Mouse (Mus musculus) heart, adult 9 months (tissue): ENCODE results near the gene Gm42517.
A peak's percentile ranks its signal among the peaks of the same experiment; 100 is the strongest.

Experiments
- DNase-seq, 2 experiments: peaks; one replicate each; pipeline ENCODE4 v3.0.0; 2022; ENCODE audit warnings: low spot score in 2 of 2

The Gm42517 gene

DNA sequence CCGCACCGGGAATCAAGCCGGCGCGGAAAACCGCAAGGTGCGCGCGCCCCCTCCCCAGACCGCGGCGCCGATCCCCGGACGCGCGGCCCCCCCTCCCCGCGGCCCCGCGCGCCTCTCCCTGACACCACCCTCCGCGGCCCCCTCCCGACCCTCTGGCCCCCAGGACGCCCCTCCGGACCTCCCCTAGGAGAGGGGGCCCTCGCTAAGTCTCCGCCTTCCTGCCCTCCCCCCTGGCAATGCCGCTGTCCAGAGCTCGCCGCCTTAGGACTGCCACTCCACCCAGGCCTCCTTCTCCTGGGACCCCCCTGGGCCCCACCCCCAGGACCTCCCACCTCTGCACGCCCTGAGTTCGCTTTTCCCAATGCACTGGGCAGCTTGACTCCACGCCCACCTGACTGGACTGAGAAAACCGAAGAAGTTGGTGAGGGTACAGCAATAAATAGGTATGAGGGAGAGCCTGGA lies at the start of gene Gm42517:
TSS of gene Gm42517 (minus strand) at position 52 of the 462 bp plus-strand sequence.
- DNase-seq = peak in 1 of 2 experiments; percentile 7

DNA sequence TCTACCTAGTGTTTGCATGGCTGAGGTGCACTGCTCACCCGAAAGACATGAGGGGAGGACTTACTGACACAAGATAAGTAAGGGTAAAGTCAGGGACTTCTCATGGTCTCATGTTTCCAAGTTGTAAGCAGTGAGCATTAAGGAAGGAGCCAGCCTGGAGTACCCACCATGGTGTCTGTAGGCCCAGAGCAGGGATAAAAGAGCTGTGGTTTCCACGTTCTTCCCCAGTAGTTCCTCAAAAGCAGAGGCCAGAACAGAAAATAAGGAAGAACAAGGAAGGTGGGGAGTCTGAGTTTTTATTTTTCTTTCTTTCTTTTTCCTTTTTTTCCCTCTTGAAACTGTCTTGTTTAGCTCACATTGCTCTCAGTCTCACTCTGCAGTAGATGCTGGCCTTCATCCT lies 47.0 kb upstream of the Gm42517 start:
- no peak for DNase-seq

DNA sequence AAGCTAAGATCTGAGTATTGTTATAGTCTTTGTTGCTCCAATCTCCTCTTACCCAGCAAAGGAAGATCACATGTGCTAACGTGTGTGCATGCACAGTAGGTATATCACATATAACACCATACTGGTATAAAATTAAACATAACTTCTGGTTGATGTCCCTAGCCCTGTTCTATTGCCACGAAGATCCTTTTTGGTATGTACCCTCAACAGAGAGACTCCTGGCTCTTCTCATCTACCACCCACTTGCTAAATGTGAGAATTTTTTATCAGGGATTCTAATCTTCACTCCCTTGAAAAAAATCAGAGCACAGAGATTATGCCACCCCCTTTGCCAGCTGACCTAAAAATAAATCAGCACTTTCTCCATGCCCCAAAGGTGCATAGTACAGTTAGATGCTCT lies 39.3 kb upstream of the Gm42517 start:
- no peak for DNase-seq

DNA sequence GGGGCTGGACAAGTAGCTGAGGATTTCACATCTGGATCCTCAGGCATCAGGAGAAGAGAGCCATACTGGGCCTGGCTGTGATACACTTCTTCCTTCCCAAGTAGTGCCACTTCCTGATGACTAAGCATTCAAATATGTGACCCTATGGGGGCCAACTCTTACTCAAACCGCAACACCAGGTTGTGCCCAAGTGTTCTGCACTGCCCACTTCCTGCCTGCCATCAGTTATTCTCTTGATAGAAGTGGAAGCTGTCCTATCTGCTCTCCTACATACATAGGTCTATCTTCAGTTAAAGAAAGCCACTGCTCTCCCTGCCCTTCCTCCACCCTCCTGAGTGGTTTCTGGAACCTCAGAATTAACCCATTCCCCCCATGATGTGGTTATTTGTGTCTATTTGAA lies 37.7 kb upstream of the Gm42517 start:
- DNase-seq = no peak

DNA sequence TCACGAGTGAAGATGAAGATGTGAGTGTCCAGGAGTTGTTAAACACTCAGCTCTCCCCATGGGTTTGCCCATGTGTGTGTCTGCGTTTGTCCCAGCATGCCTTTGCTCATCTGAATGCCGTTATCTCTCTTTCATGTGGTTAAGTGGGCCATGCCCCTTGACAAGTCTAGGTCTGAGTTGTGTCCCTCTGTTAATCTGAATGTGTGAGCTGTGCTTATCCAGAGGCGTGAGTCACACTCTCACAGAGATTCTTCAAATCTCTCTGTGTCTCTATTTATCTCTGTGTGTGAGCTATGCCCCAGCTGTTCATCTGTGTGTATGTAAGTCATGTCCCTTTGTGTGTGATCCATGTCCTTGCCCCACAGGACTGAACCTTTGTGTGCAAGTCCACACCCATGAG lies 35.7 kb upstream of the Gm42517 start:
- no peak for DNase-seq

DNA sequence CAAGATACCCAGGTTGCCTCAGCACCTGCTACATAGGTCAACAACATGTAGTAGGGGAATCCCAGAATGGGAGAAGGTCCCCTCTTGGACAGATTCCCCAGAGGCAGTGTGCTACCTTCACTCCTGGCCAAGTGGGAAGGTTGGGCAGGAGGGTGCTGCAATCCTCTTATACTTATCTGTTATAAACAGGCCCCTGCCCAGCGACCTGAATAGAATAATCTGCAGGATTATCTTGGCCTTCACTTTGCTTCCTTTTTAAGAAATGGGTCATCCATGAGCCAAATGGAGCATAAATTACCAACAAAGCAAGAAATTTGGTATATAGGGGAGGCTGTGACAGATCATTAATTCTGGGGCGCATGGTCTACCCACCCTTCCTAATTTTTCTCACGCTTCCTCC lies 22.0 kb upstream of the Gm42517 start:
- no peak for DNase-seq

DNA sequence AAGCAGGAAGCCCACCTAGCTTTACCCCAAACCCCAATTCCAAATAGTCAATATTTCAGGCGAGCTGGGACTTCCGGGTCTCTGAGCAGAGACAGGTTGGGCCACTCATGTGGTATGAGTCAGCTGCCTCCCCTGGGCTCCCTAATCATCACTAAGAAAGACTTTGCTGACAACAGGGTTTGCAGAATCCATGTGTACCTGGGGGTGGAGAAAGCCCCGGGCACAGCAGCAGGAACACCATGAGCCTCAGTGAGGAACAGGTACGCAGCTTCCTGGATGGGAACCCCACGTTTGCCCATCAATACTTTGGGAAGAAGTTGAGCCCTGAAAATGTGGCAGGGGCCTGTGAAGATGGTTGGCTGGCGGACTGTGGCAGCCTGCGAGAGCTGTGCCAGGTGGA lies 20.5 kb upstream of the Gm42517 start, which contains the start of gene Pde6b:
TSS of gene Pde6b (plus strand) at position 191 of the 400 bp plus-strand sequence.
- no peak for DNase-seq

DNA sequence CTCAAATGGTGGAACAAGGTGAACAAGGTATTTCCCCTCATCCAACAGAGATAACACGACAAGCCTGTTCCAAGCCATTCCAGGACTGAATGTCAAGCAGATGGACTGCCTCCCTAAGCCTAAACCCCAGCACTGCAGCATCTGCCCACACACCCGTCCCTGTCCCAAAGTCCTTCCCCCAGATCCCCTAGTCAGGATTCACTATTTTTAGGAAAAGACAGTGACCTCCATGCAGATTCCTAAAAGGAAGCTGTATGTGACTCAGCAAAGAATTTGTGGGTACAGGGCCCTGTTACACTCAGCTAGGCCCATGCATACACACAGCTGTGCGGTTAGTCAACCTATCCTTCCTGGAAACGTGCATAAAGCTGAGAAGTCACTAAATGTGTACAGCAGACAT lies 18.7 kb upstream of the Gm42517 start:
- DNase-seq = no peak

DNA sequence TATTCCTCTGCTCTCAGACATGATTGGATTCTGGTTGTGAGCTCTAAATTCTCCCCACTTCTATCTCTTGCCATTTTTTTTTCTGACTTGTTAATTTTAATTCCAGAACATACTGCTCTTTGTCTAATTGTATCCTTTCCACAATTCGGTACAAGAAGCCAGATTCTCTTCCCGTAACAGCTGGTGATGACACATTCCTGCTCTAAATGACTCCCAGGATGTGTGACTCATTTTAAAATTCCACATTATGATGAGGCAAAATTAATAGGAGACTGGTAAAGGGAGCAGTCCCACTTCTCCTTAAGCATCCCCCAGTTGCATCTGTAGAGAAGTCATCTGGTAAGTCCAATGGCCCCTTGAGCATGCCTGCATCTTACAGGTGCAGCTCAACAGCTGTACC lies 17.9 kb upstream of the Gm42517 start:
- DNase-seq = no peak

DNA sequence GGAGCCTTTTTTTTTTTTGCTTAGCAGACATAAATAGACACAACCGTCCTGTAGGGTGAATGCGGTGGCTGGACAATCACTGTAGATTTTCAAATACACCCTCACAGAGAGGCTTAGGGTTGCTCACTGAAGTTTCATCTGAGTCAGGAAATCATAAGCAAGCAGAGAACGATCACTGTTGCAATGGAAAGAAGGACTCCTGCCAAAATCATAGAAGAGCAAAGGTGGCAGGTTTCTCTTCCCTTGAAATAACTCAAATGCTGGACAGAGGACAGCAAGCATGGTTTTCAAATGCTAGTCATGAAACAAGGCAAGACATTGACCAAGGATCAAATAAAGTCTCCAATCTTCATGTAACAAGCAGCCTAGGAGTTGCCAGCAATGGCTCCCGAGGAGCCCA lies 10.6 kb upstream of the Gm42517 start:
- DNase-seq = no peak

DNA sequence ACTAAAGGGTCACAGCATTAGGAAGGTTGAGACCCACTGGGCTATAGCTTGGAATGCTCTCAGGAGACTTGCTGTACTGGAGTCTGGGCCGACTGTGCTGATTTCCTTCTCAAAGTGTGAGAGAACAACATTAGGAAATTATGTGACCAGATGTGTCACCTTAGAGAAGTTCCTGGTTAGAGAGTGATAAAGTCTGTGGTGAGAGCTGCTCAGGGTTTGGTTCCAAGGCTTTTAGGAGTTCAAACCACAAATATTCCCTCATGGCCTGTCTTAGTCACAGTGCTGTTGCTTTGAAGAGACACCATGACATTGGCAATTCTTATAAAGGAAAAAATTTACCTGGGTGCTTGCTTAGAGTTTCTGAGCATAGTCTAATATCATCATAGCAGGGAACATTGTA lies 8.3 kb upstream of the Gm42517 start:
- no peak for DNase-seq

DNA sequence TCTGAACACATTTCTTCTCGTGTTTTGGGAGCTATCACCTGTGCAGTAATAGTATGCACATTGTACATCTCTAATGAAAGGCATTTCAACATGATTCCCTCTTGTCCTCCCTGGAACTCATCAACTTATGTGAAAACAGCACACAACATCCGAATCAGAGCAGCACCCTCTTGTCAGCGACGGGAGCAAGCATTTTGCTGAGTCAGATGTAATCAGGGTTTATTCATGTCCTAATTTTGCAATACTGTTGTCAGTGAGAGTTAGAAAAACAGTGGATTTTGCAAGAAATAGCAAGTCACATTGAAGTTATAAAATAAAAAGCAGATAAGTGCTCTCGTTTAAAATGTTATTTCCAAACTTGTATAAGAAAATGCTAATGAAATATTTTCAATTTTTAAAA lies 6.4 kb upstream of the Gm42517 start:
- no peak for DNase-seq

DNA sequence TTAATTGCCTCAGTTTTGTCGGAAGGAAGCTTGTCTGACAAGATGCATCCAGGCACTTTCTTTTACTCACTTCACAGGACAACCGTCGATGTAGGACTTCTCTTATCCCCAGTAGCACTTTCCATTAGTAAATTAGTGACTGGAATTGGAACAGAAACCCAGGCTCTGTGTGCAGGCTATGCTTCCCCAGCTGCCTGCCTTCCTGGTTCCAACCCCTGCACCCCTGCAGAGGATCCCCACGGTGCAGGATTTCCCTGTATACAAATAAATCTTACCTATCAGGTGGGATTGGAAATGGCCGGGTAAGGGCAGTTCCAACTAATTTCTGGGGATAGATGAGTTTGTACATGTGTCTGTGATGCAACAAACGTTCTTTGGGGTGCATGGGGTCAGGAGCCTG lies 2.2 kb upstream of the Gm42517 start:
- no peak for DNase-seq

DNA sequence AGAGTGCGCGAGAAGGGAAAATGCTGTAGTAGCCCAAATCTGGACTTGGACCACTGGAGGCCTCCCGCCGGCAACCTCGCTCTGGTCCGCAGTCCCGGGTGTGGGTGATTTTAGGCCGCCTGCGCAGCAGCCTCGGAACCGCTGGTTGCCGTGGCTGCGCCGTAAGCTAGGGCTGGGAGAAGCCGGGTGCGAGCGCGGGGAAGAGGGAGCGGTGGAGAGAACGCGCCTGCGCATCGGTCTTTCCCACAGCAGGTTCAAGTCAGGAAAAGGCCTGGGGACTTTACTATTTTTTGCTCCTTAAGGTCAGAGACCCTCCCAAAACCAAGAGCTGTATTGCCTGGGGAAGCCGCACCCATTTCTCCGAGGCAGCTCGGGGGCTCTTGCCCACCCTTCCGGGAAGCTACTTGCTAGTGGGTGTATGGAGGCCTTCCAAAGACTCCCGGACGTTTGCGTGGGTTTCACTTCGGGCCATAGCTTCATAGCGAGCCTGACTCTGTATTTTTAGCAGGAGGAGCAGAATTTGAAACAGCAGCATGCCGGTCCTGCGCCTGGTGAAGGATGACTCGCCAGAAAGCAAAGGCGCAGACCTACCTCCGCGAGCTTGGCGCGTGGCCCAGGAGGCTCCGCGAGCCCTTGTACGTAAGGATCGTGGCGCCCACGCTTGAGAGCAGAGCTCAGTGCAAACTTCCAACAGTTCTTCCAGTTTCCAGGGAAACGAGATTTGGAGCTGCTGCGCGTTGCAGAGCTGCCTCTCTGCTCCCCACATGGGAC lies 1.3 kb upstream of the Gm42517 start:
- peak; percentile 5 to 12 for DNase-seq

DNA sequence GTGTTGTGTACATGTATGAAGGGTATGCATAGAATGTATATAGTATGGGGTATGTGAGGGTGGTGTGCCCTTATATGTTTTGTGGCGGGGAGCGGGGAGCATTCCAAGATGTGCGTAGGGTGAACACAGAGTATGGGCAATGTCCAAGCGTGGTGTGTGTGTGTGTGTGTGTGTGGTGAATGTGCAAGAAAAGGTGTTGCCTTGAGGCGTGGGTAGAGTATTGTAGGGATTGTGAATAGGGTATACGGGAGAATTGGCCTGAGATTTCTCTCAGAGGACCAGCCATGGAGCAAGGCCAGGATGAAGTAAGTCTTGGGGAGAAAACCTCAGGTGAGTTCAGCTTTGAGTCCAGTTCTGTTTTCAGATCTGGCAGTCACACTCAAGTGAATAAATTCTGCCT lies 724 bp upstream of the Gm42517 start:
- DNase-seq = peak in 1 of 2 experiments; percentile 5

DNA sequence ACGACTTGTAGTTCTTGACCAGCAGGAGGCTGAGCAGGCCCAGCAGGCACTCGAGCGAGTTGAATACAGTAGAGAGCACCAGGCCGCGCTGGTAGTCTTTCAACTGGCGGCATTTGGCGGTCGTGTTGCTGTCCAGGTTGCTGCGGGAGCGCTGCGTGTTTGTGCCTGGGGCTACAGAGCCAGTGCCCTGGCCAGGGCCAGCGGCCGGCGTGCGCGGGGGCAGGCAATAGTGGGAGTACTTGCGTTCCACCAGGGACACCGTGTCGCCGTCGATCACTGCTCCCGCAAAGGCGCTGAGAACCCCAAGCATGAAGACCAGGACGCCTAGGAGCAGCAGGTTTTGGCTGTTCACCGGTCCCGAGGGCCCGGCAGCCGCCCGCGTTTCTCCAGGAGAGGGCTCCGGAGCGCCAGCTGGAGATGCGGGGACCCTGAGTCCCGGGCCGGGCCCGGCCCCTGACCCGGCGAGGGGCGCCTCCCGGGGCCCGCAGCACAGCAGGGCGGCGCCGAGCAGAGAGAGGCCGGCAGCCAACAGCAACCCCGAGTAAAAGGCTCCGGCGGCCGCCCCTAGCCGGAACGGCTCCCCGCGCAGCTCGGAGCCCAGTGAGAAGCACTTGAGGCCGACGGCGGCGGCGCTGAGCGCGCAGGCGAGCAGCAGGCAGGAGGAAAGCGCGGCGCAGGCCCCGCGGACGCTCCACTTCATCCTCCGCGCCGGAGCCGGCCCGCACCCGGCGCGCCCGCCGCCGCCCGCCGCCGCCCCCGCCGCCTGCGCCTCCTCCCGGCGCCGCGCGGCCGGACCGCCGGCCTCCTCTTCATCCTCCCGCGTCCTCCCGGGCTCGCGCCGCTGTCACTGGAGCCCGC lies 509 bp downstream of the Gm42517 start:
- peak; percentile 19 to 23 for DNase-seq

DNA sequence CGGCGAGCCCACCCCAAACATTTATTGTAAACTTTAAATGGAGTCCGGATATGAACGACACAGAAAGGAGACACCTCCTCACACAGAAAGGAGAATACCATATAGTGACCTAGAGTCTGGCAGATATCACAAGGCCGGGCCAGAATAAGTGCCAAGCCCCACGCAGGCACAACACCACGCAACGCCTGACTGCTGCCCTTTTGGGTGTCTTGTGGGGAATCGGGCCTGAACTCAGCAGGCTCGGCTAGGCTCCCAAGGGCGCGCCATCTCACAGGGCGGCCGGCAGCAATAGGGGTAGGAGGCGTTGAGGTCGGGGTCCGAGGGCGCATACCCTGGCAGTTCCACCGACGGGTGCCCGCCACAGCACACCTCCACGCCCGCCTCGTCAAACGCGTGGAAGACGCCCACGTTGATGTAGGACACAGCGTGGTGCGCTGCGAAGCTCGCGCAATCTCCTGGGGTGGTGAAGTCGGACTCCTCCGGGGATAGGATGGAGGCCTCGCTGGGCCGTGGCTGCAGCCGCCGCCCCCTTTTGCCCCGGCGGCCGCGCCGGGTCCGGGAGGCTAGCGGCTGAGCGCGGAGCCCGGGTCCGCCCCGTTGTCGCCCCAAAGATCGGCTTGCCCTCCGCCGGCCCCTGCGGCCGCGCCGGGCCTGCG lies 1.3 kb downstream of the Gm42517 start:
- peak; percentile 8 to 13 for DNase-seq

DNA sequence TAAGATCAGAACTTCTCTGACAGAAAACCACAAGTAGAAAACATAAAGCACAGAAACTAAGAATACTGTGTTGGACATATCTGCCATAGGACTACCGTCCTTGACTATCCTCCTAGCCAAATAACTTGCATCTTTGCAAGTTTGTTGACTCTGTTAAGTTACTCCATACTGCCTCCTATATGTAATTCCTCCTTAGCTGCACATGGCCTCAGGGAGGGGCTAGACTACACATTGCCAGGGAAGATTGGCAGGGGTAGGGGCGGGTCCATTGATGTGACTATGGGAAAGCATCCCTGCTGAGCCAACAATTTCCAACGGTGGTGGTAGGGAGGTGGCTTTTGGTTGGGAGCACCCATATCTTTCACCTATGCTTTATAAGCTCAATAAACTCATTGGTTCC lies 5.4 kb downstream of the Gm42517 start:
- no peak for DNase-seq

DNA sequence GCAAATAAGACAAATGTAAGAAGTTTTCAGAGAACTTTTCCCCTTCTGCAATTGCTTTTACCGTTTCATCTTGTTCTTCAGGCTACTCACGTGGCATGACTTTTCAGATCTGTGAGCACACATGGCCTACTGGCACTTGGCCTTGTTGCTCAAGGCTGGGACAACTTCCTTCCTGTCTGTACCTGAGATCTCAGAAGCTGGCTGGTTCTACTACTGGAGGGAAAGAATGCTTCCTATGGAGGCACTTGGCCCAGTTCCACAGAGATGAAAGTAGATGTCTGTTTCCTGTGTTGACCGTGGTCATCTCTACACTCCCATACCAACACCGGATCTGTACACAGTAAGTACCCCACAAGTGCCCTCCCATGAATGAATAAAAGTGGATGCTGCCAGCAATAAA lies 7.5 kb downstream of the Gm42517 start:
- no peak for DNase-seq

DNA sequence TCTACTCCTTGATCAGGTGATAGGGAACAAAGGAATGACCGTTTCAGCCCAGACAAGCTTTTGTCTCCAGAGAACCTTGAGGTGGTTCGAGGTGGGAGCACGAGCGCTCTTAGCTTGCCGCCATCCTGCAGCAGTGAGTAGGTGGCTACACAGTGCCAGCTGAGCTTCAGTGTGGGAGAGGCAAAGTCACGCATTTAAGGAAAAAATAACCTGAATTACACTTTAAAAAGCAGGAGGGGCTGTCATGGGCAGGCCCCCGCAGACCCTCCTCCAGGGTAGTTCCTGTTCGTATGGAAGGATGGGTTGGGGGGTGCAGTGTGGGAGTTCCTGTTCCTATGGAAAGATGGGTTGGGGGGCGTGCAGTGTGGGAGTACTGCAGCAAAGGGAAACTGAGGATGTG lies 8.2 kb downstream of the Gm42517 start:
- DNase-seq = no peak

DNA sequence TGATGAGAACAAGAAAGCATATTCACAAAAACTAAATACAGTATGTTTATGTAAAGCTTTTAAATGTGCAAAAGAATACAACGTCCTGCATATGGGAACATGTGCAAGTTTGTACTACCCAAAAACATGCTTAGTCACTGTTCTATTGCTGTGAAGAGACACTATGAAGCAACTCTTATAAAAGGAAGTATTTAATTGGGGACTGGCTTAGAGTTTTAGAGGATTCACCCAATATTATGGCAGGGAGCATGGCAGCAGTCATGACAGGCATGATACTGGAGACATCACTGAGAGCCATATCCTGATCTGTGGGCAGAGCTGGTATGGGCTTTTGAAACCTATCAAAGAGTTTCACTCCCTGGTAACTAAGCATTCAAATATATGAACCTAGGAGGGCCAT lies 9.9 kb downstream of the Gm42517 start:
- DNase-seq = no peak

DNA sequence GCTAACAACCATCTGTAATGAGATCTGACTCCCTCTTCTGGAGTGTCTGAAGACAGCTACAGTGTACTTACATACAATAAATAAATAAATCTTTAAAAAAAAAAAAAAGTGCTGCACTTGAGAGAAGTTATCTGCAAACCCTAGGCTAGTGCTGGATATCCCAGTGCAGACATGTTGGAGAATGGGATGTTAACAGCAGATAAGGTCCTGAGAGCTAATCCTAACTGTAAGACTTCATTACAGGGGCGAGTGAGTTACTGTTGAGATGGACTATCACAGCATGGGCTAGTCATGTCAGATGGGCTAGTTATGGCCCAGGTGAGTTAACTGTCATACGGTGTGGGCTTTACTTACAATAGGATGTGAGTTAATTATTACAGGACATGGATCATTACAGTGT lies 13.7 kb downstream of the Gm42517 start:
- DNase-seq = no peak
